Mouse (Mus musculus): ENCODE measurements at regions not wholly inside any gene's neighbourhood (a gene's known extent, or its start where the extent isn't known, plus 50 kb on each side); places are given as distances from the start of the nearest gene placed in this dataset.

DNA sequence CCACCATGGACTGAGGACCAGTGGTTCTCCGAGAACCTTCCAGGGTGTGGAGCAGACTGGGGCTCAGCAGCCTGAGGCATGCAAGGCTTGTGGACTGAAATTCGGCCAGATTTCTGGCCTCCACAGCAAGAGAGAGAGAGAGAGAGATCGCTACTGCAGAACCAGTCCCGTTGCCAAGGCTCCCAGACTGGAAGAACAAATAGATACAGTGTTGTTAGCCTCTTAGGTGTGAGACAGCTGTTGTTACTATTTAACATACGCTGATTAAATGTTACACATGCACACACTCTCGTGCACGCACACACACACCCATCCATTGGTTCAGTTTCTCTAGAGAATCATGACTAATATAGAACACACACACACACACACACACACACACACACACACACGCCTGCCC is 133.4 kb upstream of the Ajap1 start:
- WGBS: 75% methylated on average over 7 of the region's 8 CpGs
- H3K36me3 ChIP-seq (ENCODE audit: control insufficient read depth, insufficient read depth, low read length): no peaks in the 10 kb centered on the region
- no peak overlapping the region for H3K4me3 ChIP-seq (replicated peaks; ENCODE audit: low read length)
- no peaks in the 10 kb centered on the region for H3K27me3 ChIP-seq (ENCODE audit: control insufficient read depth, insufficient read depth, low read length)
- no peaks in the 10 kb centered on the region for H3K4me1 ChIP-seq (ENCODE audit: control insufficient read depth, insufficient read depth, low read length)
- no peak for ATAC-seq (ENCODE audit: low FRiP score, low read depth)
- H3K9me3 ChIP-seq (ENCODE audit: control insufficient read depth, low read length): no peaks in the 10 kb centered on the region
- H3K9ac ChIP-seq (ENCODE audit: low read depth, low read length, severe bottlenecking): no peak overlapping the region
- H3K4me2 ChIP-seq (replicated peaks; ENCODE audit: low read depth, low read length, severe bottlenecking): no peak overlapping the region
- no peak overlapping the region for H3K27ac ChIP-seq (replicated peaks; ENCODE audit: low read depth, low read length)
- TF ChIP-seq POLR2A (IDR thresholded peaks at IDR 0.05; ENCODE audit: borderline replicate concordance, extremely low read depth, insufficient read depth, insufficient read length): no peak
- no peak for DNase-seq (ENCODE audit: low spot score)

DNA sequence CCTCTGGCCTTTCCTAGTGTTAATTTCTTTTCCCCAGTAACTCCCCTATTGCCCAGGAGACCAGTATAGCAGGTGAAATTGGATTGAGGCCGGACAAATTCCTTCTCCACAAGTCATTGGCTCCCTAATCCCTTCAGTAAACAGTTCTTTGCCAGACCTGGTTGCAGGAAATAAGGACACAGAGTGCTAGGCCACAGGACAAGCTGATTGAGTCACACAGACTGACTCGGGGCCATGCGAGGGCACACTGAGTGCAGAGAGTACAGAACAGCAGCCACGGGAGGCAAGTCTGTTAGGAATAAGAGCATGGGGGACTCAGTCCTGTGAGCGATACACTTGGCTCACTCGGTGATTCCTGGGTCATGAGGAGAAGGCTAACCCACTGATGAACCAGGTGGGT is 134.3 kb upstream of the Ajap1 start:
- Histone ChIP-seq H3K9me3 (ENCODE audit: control insufficient read depth, low read length) (no peaks in the 10 kb centered on the region), H3K27me3 (ENCODE audit: control insufficient read depth, insufficient read depth, low read length) (no peaks in the 10 kb centered on the region), H3K4me2 (replicated peaks; ENCODE audit: low read depth, low read length, severe bottlenecking) (no peak overlapping the region), H3K36me3 (ENCODE audit: control insufficient read depth, insufficient read depth, low read length) (no peaks in the 10 kb centered on the region), H3K4me1 (ENCODE audit: control insufficient read depth, insufficient read depth, low read length) (no peaks in the 10 kb centered on the region), H3K4me3 (replicated peaks; ENCODE audit: low read length) (no peak overlapping the region), H3K9ac (ENCODE audit: low read depth, low read length, severe bottlenecking) (no peak overlapping the region), H3K27ac (replicated peaks; ENCODE audit: low read depth, low read length) (no peak overlapping the region)
- DNase-seq (ENCODE audit: low spot score) (no peak), ATAC-seq (ENCODE audit: low FRiP score, low read depth) (no peak)
- WGBS: 70% methylated on average over 6 of the region's 6 CpGs
- no peak for TF ChIP-seq POLR2A (IDR thresholded peaks at IDR 0.05; ENCODE audit: borderline replicate concordance, extremely low read depth, insufficient read depth, insufficient read length)

DNA sequence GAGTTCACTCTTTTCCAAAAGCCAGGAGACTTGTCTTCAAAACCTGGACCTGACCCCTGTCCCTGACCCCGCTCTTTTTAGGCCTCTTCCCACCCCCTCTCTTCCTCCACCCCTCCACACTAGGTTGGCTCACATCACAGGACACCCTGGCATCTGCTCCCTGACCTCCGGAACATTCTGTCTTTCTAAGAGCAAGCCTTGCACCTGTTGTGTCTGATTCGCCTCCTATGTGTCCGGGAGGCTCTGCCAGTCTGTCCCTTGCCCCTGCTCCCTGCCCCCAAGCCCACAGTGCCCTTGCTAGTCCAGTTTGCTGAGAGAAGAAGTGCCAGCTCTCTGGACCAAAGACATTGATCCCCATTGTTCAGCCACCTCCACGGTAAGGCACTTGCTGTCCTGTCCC is 138.3 kb upstream of the Ajap1 start:
- Histone ChIP-seq H3K4me3 (replicated peaks; ENCODE audit: low read length) (no peak overlapping the region), H3K36me3 (ENCODE audit: control insufficient read depth, insufficient read depth, low read length) (no peaks in the 10 kb centered on the region), H3K27me3 (ENCODE audit: control insufficient read depth, insufficient read depth, low read length) (no peaks in the 10 kb centered on the region), H3K4me1 (ENCODE audit: control insufficient read depth, insufficient read depth, low read length) (no peaks in the 10 kb centered on the region), H3K4me2 (replicated peaks; ENCODE audit: low read depth, low read length, severe bottlenecking) (no peak overlapping the region), H3K9me3 (ENCODE audit: control insufficient read depth, low read length) (no peaks in the 10 kb centered on the region), H3K27ac (replicated peaks; ENCODE audit: low read depth, low read length) (no peak overlapping the region), H3K9ac (ENCODE audit: low read depth, low read length, severe bottlenecking) (no peak overlapping the region)
- no peak for TF ChIP-seq POLR2A (IDR thresholded peaks at IDR 0.05; ENCODE audit: borderline replicate concordance, extremely low read depth, insufficient read depth, insufficient read length)
- DNase-seq (ENCODE audit: low spot score) (no peak), ATAC-seq (ENCODE audit: low FRiP score, low read depth) (no peak)
- WGBS: 79% methylated on average over 5 of the region's 5 CpGs

DNA sequence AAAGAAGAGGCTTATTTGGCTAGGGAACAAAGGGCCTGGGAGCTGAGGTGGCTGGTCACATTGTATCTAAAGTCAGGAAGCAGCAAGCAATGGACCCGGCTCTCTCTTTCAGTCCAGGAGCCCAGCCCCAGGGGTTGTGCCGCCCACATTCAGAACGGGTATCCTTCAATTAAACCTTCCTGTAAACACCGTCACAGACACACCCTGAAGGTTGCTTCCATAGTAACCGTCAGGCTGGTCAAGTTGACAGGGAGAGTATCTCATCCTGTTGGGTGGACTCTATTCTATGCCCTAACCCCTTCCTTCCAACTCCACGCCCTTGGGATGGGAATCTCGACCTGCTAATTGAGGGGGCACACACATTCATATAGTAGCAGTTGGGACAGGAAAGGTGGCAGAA is 148.6 kb upstream of the Ajap1 start:
- H3K4me3 ChIP-seq (replicated peaks; ENCODE audit: low read length): no peak overlapping the region
- no peaks in the 10 kb centered on the region for H3K9me3 ChIP-seq (ENCODE audit: control insufficient read depth, low read length)
- TF ChIP-seq POLR2A (IDR thresholded peaks at IDR 0.05; ENCODE audit: borderline replicate concordance, extremely low read depth, insufficient read depth, insufficient read length): no peak
- no peaks in the 10 kb centered on the region for H3K36me3 ChIP-seq (ENCODE audit: control insufficient read depth, insufficient read depth, low read length)
- H3K9ac ChIP-seq (ENCODE audit: low read depth, low read length, severe bottlenecking): no peak overlapping the region
- ATAC-seq (ENCODE audit: low FRiP score, low read depth): no peak
- no peaks in the 10 kb centered on the region for H3K4me1 ChIP-seq (ENCODE audit: control insufficient read depth, insufficient read depth, low read length)
- 71% methylated on average over 7 of the region's 7 CpGs for WGBS
- H3K27ac ChIP-seq (replicated peaks; ENCODE audit: low read depth, low read length): no peak overlapping the region
- DNase-seq (ENCODE audit: low spot score): no peak
- no peak overlapping the region for H3K4me2 ChIP-seq (replicated peaks; ENCODE audit: low read depth, low read length, severe bottlenecking)
- H3K27me3 ChIP-seq (ENCODE audit: control insufficient read depth, insufficient read depth, low read length): no peaks in the 10 kb centered on the region

DNA sequence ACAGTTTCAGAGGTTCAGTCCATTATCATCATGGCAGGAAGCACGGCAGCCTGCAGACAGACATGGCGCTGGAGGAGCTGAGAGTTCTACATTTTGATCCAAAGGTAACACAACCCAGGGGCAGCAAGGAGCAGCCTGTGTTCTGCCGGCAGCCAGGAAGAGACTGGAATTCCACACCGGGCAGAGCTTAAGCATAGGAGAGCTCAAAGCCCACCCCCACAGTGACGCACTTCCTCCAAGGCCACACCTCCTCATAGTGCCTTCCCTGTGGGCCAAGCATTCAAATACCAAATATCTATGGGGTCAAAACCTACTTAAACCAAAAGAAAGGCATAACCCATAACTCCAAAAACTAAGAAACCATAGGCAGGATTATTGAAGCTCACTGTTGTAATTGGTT is 149.4 kb upstream of the Ajap1 start:
- H3K4me3 ChIP-seq (replicated peaks; ENCODE audit: low read length): no peak overlapping the region
- no peaks in the 10 kb centered on the region for H3K36me3 ChIP-seq (ENCODE audit: control insufficient read depth, insufficient read depth, low read length)
- no peak overlapping the region for H3K9ac ChIP-seq (ENCODE audit: low read depth, low read length, severe bottlenecking)
- TF ChIP-seq POLR2A (IDR thresholded peaks at IDR 0.05; ENCODE audit: borderline replicate concordance, extremely low read depth, insufficient read depth, insufficient read length): no peak
- no peaks in the 10 kb centered on the region for H3K9me3 ChIP-seq (ENCODE audit: control insufficient read depth, low read length)
- WGBS: 89% methylated on average over 5 of the region's 5 CpGs
- no peaks in the 10 kb centered on the region for H3K27me3 ChIP-seq (ENCODE audit: control insufficient read depth, insufficient read depth, low read length)
- H3K27ac ChIP-seq (replicated peaks; ENCODE audit: low read depth, low read length): no peak overlapping the region
- H3K4me2 ChIP-seq (replicated peaks; ENCODE audit: low read depth, low read length, severe bottlenecking): no peak overlapping the region
- ATAC-seq (ENCODE audit: low FRiP score, low read depth): no peak
- no peak for DNase-seq (ENCODE audit: low spot score)
- no peaks in the 10 kb centered on the region for H3K4me1 ChIP-seq (ENCODE audit: control insufficient read depth, insufficient read depth, low read length)

DNA sequence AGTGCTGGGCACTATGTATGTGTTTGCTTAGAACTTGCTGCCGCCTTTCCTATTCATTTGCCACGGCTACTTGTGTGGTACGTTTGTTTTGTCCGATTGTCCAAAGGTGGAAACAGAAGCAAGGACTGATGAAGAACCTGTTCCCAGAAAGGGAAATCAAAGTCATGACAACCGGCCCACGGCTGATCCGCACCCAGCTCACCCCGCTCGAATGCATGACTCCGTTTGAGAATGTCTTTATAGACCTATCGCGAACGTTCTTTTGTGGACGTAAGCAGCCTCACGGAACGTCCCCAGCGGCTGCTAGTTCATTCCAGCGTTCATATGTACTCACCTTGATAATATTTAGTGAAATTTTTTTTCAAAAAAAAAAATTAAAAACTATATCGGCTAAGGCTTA is 149.9 kb upstream of the Ajap1 start:
- no peaks in the 10 kb centered on the region for H3K27me3 ChIP-seq (ENCODE audit: control insufficient read depth, insufficient read depth, low read length)
- H3K36me3 ChIP-seq (ENCODE audit: control insufficient read depth, insufficient read depth, low read length): no peaks in the 10 kb centered on the region
- no peaks in the 10 kb centered on the region for H3K4me1 ChIP-seq (ENCODE audit: control insufficient read depth, insufficient read depth, low read length)
- no peak overlapping the region for H3K27ac ChIP-seq (replicated peaks; ENCODE audit: low read depth, low read length)
- no peak for TF ChIP-seq POLR2A (IDR thresholded peaks at IDR 0.05; ENCODE audit: borderline replicate concordance, extremely low read depth, insufficient read depth, insufficient read length)
- no peak overlapping the region for H3K9ac ChIP-seq (ENCODE audit: low read depth, low read length, severe bottlenecking)
- ATAC-seq (ENCODE audit: low FRiP score, low read depth) (no peak), DNase-seq (ENCODE audit: low spot score) (no peak)
- no peak overlapping the region for H3K4me3 ChIP-seq (replicated peaks; ENCODE audit: low read length)
- WGBS: 89% methylated on average over 19 of the region's 19 CpGs
- no peak overlapping the region for H3K4me2 ChIP-seq (replicated peaks; ENCODE audit: low read depth, low read length, severe bottlenecking)
- no peaks in the 10 kb centered on the region for H3K9me3 ChIP-seq (ENCODE audit: control insufficient read depth, low read length)

Data from limb, embryonic 14.5 days (tissue).